Mouse (Mus musculus) right cerebral cortex, postnatal 25 days (tissue): ENCODE measurements around the gene Vmn1r124.
"Not testable (repeated sequence)": the region's sequence is repeated elsewhere in the genome, so short reads cannot be mapped to it uniquely, and the experiment has no call there.

Experiments used
- DNase-seq: peaks from one replicate; pipeline ENCODE4 v3.0.0; 2022

Vmn1r124 gene

GRCm38 (mm10) chr7:21260517-21260916 lies at the start of gene Vmn1r124:
Gene Vmn1r124 (minus strand): TSS chr7:21260617.
- DNase-seq: not testable (repeated sequence)

- not testable (repeated sequence) for DNase-seq
Measured at GRCm38 (mm10) chr7:21301367-21301766, 41.0 kb upstream of the Vmn1r124 start, which contains the start of gene Vmn1r126. Gene Vmn1r126 (minus strand): TSS chr7:21301467.

- DNase-seq: not testable (repeated sequence)
Measured at GRCm38 (mm10) chr7:21271879-21272278, 11.5 kb upstream of the Vmn1r124 start, which contains the start of gene Vmn1r125. Gene Vmn1r125 (plus strand): TSS chr7:21272179.
